Mouse (Mus musculus) midbrain, embryonic 12.5 days (tissue): ENCODE measurements at regions not wholly inside any gene's neighbourhood (a gene's known extent, or its start where the extent isn't known, plus 50 kb on each side); places are given as distances from the start of the nearest gene placed in this dataset.

Source experiments
- ATAC-seq: fragments of 200-750 bp; cut with Nextera tagmentation; 2 replicates; pipeline ENCODE4 v1.8.0; 2017; ENCODE audit warnings: low read depth, moderate TSS enrichment, moderate library complexity; ENCODE audit not compliant: low FRiP score
- H3K27ac ChIP-seq: fragments of 300-500 bp; sonication (generic); replicated peaks from 2 replicates; pipeline ENCODE4 v1.5.1; 2016; ENCODE audit warnings: mild to moderate bottlenecking
- H3K27me3 ChIP-seq: fragments of 300-500 bp; sonication (generic); 2 replicates; pipeline ENCODE4 v1.6.1; 2016; ENCODE audit warnings: mild to moderate bottlenecking
- H3K36me3 ChIP-seq: fragments of 300-500 bp; sonication (generic); 2 replicates; pipeline ENCODE4 v1.6.1; 2016
- H3K4me1 ChIP-seq: fragments of 300-500 bp; sonication (generic); 2 replicates; pipeline ENCODE4 v1.6.1; 2016
- H3K4me2 ChIP-seq: fragments of 300-500 bp; sonication (generic); replicated peaks from 2 replicates; pipeline ENCODE4 v1.6.1; 2016; ENCODE audit warnings: mild to moderate bottlenecking, moderate library complexity
- H3K4me3 ChIP-seq: fragments of 300-500 bp; sonication (generic); 2 replicates; pipeline ENCODE4 v1.5.1; 2016; ENCODE audit warnings: mild to moderate bottlenecking
- H3K9ac ChIP-seq: fragments of 300-500 bp; sonication (generic); replicated peaks from 2 replicates; pipeline ENCODE4 v1.6.1; 2016; ENCODE audit warnings: mild to moderate bottlenecking, moderate library complexity
- H3K9me3 ChIP-seq: fragments of 300-500 bp; sonication (generic); 2 replicates; pipeline ENCODE4 v1.6.1; 2016; ENCODE audit warnings: mild to moderate bottlenecking
- WGBS: fragments of 180-500 bp; shearing (Covaris S2); methylation state at CpG from one replicate; pipeline ENCODE4 v1.1.7; 2016; 5-methylcytosine and 5-hydroxymethylcytosine counted together

DNA sequence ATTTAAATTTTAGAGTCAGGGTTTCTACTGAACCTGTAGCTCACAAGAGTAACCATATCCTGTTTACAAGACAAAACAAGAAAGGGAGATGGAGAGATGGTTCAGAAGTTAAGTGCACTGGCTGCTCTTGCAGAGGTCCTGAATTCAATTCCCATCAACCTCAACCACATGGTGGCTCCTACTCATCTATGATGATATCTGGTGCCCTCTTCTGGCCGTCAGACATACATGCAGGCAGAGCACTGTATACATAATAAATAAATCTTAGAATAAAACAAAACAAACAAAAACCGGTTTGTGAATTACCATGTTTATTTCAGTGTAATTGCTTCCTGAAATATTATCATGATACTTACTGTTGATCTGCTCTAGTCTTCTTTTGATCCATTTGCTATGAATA, 845.4 kb downstream of the Pcdh18 start:
- Histone ChIP-seq H3K27ac (no peak overlapping the region), H3K9me3 (no peaks in the 10 kb centered on the region), H3K36me3 (no peaks in the 10 kb centered on the region), H3K4me3 (no peak overlapping the region), H3K4me1 (no peaks in the 10 kb centered on the region), H3K27me3 (no peaks in the 10 kb centered on the region), H3K4me2 (no peak overlapping the region), H3K9ac (no peak overlapping the region)
- 60% methylated on average over 2 of the region's 2 CpGs for WGBS
- ATAC-seq, result no peak

GRCm38 (mm10) chr3:48890403-48890802, 866.7 kb downstream of the Pcdh18 start:
- H3K4me2 ChIP-seq, result no peak overlapping the region
- no peaks in the 10 kb centered on the region for H3K36me3 ChIP-seq
- 70% methylated on average over 3 of the region's 3 CpGs for WGBS
- no peak overlapping the region for H3K4me3 ChIP-seq
- H3K4me1 ChIP-seq, result no peaks in the 10 kb centered on the region
- H3K9ac ChIP-seq, result no peak overlapping the region
- no peaks in the 10 kb centered on the region for H3K27me3 ChIP-seq
- H3K9me3 ChIP-seq, result no peaks in the 10 kb centered on the region
- ATAC-seq, result no peak
- no peak overlapping the region for H3K27ac ChIP-seq

DNA sequence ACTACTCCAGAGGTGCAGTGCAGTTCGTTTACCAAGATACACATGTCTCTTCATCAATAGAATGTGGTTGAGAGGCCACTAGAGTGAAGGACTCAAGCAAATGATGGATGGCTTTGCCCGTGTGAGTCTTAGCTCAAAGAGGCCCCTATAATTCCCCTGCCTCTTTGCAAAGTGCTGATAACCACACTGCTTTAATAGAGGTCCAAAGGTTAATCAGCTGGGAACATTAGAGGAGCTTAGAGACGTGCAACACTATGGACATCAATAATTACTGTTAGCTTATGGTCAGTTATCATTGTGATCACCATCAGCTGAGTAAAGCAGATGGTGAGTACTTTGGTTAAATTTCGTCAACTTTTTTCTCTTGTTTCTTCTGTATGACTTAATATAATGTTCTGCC, 869.2 kb downstream of the Pcdh18 start:
- Histone ChIP-seq H3K36me3 (no peaks in the 10 kb centered on the region), H3K4me3 (no peak overlapping the region), H3K4me1 (no peaks in the 10 kb centered on the region), H3K27me3 (no peaks in the 10 kb centered on the region), H3K9me3 (no peaks in the 10 kb centered on the region), H3K27ac (no peak overlapping the region), H3K9ac (no peak overlapping the region), H3K4me2 (no peak overlapping the region)
- ATAC-seq, result peak; percentile 44; the same call in 1 of the 2 replicates
- 48% methylated on average over 4 of the region's 4 CpGs for WGBS

GRCm38 (mm10) chr3:48869527-48869926, 887.6 kb downstream of the Pcdh18 start:
- no peaks in the 10 kb centered on the region for H3K9me3 ChIP-seq
- no peaks in the 10 kb centered on the region for H3K36me3 ChIP-seq
- no peak overlapping the region for H3K4me3 ChIP-seq
- no peak overlapping the region for H3K4me2 ChIP-seq
- WGBS, result 77% methylated on average over 2 of the region's 2 CpGs
- H3K9ac ChIP-seq, result no peak overlapping the region
- ATAC-seq, result no peak
- no peaks in the 10 kb centered on the region for H3K27me3 ChIP-seq
- no peaks in the 10 kb centered on the region for H3K4me1 ChIP-seq
- no peak overlapping the region for H3K27ac ChIP-seq

GRCm38 (mm10) chr3:48846049-48846653, 911.0 kb downstream of the Pcdh18 start:
- ATAC-seq, result peak; percentile 65; the same call in 1 of the 2 replicates
- no peak overlapping the region for H3K4me2 ChIP-seq
- H3K4me1 ChIP-seq, result no peaks in the 10 kb centered on the region
- H3K9ac ChIP-seq, result no peak overlapping the region
- H3K36me3 ChIP-seq, result no peaks in the 10 kb centered on the region
- H3K27me3 ChIP-seq, result no peaks in the 10 kb centered on the region
- H3K9me3 ChIP-seq, result no peaks in the 10 kb centered on the region
- H3K4me3 ChIP-seq, result no peak overlapping the region
- H3K27ac ChIP-seq, result no peak overlapping the region
- 59% methylated on average over 6 of the region's 6 CpGs for WGBS

DNA sequence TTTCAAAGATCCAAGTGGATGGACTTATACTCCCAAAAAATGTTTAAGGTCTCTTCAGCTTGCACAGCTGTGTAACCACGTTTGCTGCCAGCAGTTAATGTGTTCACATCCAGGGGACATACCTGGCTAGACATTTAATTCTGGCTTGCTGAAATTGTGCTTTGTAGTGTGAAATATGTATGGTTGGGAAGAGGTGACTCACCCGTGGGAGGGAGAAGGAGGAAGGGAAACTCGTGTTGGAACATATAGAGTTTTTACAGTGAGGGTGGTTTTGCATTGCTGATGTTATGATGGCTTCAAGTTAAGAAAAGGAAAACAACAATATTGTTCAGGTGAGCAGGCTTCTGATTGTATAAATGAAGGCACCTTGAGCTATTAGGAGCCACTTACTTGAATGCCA, 916.4 kb downstream of the Pcdh18 start:
- Histone ChIP-seq H3K4me2 (no peak overlapping the region), H3K4me1 (no peaks in the 10 kb centered on the region), H3K36me3 (no peaks in the 10 kb centered on the region), H3K27ac (no peak overlapping the region), H3K27me3 (no peaks in the 10 kb centered on the region), H3K9me3 (no peaks in the 10 kb centered on the region), H3K9ac (no peak overlapping the region), H3K4me3 (no peak overlapping the region)
- 81% methylated on average over 3 of the region's 3 CpGs for WGBS
- no peak for ATAC-seq

DNA sequence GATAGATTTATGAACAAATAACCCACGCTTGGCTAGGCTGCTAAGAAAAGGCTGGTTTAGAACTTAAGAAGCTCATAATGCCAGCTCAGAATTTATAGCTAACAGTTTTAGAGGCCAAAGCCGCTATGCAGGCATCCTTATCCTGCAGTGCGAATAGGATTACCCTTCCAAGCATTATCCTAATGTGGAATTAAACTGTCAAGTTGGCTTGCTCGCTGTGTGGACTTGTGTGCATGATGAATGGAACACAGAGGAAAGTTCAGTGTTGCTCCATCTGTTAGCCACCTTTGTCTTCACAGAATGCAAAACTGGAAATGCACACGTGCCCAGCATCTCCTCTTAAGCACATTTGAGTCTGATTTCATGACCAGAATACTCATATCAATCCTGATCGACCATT, 933.8 kb downstream of the Pcdh18 start:
- Histone ChIP-seq H3K36me3 (no peaks in the 10 kb centered on the region), H3K4me2 (no peak overlapping the region), H3K27ac (no peak overlapping the region), H3K4me3 (no peak overlapping the region), H3K9me3 (no peaks in the 10 kb centered on the region), H3K9ac (no peak overlapping the region), H3K4me1 (no peaks in the 10 kb centered on the region), H3K27me3 (peaks cover 10% of the 10 kb centered on the region)
- 22% methylated on average over 6 of the region's 6 CpGs for WGBS
- ATAC-seq, result peak; percentile 90

DNA sequence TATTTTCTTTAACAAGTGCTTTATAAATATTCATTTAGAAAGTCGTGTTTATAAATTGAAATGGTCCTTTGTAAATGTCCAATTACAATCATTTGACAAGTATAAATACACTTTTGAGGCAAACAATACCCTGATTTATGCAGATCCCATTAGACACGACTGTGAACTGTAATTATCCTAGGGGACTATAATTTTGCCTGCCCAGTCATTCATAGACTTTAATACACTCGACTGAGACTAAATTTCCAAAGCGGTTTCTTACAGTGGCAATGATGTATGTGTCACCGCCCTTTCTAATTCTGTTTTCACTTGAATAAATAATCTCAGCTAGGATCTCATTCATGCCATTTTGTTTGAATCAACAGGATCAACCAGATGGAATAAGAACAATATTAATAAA, 952.7 kb downstream of the Pcdh18 start:
- Histone ChIP-seq H3K9me3 (no peaks in the 10 kb centered on the region; the same call in 1 of the 2 replicates), H3K4me2 (no peak overlapping the region), H3K4me1 (no peaks in the 10 kb centered on the region), H3K27ac (no peak overlapping the region), H3K27me3 (no peaks in the 10 kb centered on the region), H3K4me3 (no peak overlapping the region), H3K36me3 (no peaks in the 10 kb centered on the region), H3K9ac (no peak overlapping the region)
- 48% methylated on average over 5 of the region's 5 CpGs for WGBS
- 0 out of 2 replicates have a peak, but pooled peaks have one; percentile 65 for ATAC-seq

DNA sequence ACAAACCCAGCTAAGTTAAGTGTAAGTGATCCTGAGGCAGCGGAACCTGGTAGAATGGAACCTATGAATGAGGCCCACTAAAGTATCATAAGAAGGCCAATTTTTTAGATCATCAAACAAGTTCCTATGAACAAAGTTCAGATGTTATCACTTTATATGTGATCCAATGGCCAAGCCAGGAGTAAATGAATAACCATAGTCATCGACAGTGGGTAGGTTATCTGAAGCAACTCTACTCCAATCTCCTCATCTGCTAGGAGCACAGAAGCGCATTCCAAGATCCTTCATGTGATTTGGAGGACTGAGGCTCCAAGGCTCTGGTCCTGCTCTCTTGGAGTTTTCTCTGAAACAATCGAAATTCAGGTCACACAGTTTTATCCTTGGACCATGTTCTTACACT, 985.4 kb downstream of the Pcdh18 start:
- no peaks in the 10 kb centered on the region for H3K27me3 ChIP-seq
- H3K4me3 ChIP-seq, result no peak overlapping the region
- no peak overlapping the region for H3K27ac ChIP-seq
- H3K9me3 ChIP-seq, result no peaks in the 10 kb centered on the region
- WGBS, result 91% methylated on average over 4 of the region's 4 CpGs
- ATAC-seq, result no peak
- no peaks in the 10 kb centered on the region for H3K36me3 ChIP-seq
- no peak overlapping the region for H3K9ac ChIP-seq
- H3K4me2 ChIP-seq, result no peak overlapping the region
- H3K4me1 ChIP-seq, result no peaks in the 10 kb centered on the region
